Mouse (Mus musculus): ENCODE measurements at regions not wholly inside any gene's neighbourhood (a gene's known extent, or its start where the extent isn't known, plus 50 kb on each side); places are given as distances from the start of the nearest gene placed in this dataset.

DNA sequence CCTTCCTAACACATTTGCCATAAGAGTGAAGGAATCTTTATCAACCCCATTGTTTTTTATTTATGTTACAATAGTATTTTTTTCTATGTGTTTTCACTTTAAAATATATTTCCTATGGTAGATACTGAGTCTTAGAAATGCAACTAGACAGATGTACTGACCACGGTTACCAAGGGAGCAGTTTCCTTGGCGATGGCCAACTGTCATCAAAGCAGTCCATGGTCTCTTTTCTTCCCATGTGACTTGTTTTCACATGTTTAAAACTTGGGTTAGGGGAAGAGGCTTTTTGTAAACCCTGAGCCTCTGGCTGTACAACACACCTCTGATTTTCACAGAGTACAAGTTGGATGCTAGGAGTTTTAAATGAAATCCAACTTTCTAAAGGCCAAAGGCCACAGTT is 411.9 kb upstream of the Gm765 start:
- DNase-seq (ENCODE audit: low read depth, low spot score): no peak

DNA sequence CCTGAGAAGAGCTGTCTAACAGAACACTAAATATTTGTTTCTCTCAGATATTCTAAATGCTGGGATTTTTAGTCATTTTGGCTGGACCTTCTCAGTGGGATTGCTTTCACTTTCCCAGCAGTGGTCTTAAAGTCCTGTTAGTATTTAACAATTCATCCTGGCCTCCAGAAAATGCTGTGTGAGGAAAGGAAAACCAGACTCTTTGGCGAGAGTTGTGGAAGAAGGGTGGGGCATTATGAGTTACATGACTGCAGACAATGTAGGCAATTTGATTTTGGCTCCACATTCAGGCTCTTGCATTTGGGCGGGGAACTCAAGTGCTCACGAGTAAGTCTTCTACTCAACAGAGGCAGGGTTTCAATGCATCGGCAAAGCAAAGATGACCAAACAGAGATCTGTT is 406.1 kb upstream of the Gm765 start:
- no peak for DNase-seq (ENCODE audit: low read depth, low spot score)

GRCm38 (mm10) chr6:98746976-98747375 is 404.4 kb upstream of the Gm765 start:
- no peak for DNase-seq (ENCODE audit: low read depth, low spot score)

GRCm38 (mm10) chr6:98740447-98740846 is 397.9 kb upstream of the Gm765 start:
- DNase-seq (ENCODE audit: low read depth, low spot score): no peak

DNA sequence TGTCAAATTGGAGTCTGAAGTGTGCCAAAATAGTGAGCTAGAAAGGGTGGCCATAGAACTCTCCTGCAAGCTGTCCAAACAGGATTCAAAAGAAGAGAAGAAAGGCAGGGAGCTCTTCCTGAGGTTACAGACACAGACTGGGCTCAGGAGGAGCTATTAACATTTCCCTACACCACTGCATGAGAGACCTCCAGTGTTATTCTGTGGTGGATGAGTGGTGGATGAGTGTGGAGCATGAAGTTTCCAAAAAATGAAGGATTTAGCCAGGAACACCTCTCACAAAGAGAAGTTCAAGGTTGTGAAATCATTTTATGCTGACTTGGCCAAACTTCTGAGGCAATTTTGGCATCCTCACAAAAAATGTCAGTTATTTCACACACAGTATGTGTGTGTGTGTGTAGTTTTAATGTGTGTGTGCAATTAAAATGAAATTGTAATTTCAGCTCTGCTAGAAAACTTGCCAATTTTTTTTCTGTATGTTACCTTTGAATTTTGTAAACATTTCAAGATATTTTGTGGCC is 388.5 kb upstream of the Gm765 start:
- DNase-seq (ENCODE audit: low read depth, low spot score): no peak

GRCm38 (mm10) chr6:98726605-98727144 is 384.1 kb upstream of the Gm765 start:
- DNase-seq (ENCODE audit: low read depth, low spot score): no peak

DNA sequence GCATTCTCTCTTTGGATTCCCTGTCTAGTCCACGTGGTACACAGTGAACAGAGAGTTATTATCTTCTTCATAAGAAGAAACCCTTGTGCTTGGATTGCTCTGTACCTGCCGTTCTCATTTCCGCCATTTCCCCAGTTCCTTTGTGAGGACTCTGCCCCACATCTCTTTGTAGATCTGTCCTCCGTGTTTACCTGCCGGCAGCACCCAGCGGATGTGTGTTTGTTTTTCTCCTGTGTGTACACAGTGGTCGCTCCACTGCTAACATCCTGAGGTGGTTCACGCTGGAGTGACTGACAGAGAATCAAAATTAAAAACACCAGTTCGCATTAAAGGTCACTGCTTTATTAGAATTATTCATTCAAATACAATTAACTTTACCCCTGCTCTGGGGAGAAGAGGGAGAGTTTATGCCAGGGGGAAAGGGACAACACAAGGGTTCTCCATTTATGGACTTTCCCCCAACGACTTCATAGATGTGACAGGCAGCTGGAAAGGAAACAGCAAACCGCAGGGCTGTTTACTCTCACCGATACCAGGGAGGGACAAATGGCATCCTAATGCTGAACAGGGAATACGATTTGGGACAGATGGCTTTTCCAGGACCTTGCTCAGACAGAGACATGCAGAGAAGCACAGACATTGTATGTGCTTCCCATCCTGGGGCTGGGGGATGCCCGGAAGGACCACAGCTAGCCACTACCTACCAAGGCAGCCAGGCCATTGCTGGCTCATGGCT is 362.5 kb upstream of the Gm765 start:
- no peak for DNase-seq (ENCODE audit: low read depth, low spot score)

GRCm38 (mm10) chr6:98697571-98697970 is 355.0 kb upstream of the Gm765 start:
- no peak for DNase-seq (ENCODE audit: low read depth, low spot score)

GRCm38 (mm10) chr6:98693411-98693810 is 350.9 kb upstream of the Gm765 start:
- no peak for DNase-seq (ENCODE audit: low read depth, low spot score)

- DNase-seq (ENCODE audit: low read depth, low spot score): no peak
These were observed 347.6 kb upstream of the Gm765 start for GRCm38 (mm10) chr6:98690133-98690532.

DNA sequence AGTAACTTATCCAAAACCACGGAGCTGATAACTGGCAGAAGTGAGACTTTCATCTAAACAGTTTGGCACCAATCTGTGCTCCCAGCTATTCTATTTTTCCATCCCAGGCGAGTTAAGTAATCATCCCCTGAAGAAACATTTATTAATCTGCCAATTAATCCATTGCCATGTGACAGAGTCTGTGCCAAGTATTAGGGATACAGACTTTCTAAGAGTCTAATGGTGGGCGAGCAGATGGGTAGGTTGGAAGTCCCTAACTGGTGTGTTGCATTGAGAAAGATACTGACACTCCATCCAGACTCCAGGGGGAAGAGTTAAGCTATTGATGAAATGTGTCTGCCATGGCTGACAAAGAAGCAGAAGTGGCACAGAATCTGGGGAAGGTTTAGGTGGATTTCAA is 346.8 kb upstream of the Gm765 start:
- no peak for DNase-seq (ENCODE audit: low read depth, low spot score)

DNA sequence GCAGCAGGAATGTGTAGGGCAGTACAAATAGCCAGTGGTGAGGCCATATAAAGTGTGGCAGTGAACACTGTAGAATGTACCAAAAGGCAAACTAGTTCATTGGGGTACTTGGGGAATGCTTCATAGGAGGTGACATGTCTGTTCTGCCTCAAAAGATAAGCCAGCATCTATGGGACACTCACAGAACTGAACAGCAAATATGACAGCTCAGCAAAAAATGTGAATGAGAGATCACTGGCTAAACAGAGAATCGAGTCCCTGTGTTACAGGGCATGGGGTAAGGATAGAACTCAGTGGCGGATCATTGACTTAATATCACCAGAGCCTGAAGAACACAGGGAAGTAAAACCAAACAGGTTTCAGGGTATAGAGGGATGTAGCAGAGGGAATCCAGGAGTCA is 346.1 kb upstream of the Gm765 start:
- no peak for DNase-seq (ENCODE audit: low read depth, low spot score)

- no peak for DNase-seq (ENCODE audit: low read depth, low spot score)
These were observed 323.9 kb upstream of the Gm765 start for GRCm38 (mm10) chr6:98666388-98666989.

DNA sequence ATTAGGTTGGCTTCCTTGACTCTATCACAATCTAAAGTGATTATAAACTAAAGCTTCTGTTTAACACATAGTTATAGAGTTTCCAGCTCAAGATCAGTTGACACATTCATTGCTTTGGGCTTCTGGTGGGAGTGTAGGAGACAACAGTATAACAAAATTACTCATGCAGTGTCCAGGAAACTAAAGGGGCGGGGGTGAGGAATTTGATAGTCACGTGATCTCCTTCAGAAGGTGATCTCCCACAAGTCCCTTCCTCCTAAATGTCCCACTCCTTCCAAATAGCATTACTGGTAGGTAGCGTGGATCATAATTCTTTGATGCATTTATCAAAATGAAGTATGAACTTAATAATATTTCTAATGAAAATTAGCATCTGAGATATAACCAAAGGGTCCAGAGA is 309.3 kb upstream of the Gm765 start:
- DNase-seq (ENCODE audit: low read depth, low spot score): no peak

DNA sequence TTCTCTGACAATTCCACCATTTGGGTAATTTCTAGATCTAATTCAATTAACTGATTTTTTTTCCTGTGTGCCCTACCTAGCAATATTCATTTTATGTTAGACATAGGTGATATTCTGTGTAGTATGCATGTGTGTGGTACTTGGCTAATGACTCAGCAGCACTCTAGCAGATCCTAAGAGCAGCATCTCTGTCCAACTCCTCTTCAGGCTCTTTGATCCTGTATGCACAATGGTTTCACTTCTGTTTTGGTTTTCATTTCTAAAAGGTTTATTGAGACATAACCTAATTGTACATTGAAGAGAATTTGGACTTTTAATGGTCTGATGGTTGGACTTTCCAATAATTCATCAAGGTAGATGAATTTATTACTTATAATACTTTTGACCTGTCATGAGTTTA is 308.8 kb upstream of the Gm765 start:
- no peak for DNase-seq (ENCODE audit: low read depth, low spot score)

DNA sequence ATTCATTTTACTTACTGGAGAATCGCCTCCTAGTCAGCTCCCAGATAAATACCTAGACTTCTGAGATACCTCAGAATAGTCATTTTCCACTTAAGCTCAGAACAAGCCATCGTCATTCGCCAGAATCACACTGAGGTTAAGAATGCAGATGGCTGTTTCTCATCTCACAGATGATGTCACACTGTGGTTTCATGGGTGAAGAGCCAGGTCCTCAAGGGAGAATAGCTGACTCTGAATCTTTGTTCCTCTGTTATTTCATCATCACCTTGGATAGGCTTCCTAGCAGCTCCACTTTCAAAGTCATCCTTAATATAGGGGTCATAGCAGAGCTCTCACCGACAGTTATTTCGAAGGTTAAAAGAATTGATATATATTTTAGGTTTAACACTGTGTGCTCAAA is 297.8 kb upstream of the Gm765 start:
- DNase-seq (ENCODE audit: low read depth, low spot score): no peak

DNA sequence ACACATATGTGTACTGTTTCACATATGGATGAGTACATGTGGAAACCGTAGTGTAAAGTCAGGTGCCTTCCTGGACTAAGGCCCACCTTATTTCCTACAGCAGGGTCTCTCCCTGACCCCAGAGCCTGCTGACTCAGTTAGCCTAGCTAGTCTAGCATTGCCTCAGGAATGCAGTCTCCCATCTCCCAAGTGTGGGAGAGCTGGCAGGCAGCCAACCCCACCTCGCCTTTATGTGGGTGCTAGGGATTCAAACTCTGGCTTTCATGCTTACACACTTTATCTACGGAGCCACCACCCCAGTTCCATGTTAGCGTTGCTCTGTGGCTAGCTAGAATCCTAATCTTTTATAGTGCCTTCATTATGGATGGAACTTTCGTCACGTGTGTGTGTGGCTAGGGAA is 293.3 kb upstream of the Gm765 start:
- DNase-seq (ENCODE audit: low read depth, low spot score): no peak

- no peak for DNase-seq (ENCODE audit: low read depth, low spot score)
These were observed 289.9 kb upstream of the Gm765 start for GRCm38 (mm10) chr6:98632278-98633063.

DNA sequence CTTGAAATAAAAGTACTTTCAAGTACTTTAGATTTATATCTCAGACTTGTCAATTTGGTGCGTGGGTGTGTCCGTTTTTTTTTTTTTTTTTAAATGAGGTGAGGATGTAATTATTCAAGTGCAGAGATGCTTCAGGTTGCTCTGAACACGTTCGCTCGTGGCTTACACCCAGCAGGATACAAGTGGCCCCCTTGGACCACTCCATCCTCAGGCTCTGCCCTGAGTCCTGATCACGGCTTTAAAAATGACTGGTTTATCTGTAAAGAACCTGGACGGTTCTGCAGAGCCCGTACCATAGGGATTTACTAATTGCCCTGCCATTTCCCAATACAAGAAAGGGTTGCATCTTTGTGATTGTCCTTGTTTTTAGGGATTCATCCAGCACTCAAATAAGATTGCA is 288.7 kb upstream of the Gm765 start:
- no peak for DNase-seq (ENCODE audit: low read depth, low spot score)

DNA sequence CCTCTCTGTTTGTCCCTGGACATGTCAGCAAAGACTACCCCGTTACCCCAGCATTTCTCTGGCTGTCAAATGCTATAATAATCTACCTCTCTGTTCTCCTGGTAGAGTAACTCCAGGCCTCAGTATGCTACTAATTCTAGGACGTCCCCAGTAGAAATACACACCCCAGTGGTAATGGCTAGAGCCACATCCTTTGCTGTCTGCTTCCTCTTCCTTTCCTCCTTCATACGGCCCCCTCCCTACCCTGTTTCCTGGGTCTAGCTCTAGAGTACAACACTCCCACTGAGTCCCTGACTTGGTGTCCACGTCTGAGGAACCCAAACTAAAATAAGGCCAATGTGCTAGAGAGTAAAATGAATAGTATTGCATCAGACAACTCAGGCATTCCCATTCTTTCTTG is 287.1 kb upstream of the Gm765 start:
- no peak for DNase-seq (ENCODE audit: low read depth, low spot score)

DNA sequence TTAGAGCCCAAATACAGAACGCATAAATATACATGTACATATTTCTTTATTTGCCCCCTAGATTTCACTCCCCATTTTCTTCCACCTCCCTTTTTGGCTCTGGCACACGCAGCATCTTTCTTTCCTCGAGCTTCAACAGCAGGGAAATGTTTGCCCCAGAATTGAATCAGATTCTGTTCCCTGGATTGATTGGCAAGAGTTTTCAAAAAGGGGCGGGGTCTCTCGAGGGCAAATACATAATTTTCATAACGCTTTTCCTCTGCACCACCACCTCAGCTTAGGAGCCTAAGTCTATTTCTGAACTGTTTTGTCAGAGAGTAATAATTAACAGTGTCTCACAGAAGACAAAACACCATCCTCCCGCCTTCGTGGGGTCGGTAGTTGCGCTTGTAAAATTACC is 283.9 kb upstream of the Gm765 start:
- no peak for DNase-seq (ENCODE audit: low read depth, low spot score)

DNA sequence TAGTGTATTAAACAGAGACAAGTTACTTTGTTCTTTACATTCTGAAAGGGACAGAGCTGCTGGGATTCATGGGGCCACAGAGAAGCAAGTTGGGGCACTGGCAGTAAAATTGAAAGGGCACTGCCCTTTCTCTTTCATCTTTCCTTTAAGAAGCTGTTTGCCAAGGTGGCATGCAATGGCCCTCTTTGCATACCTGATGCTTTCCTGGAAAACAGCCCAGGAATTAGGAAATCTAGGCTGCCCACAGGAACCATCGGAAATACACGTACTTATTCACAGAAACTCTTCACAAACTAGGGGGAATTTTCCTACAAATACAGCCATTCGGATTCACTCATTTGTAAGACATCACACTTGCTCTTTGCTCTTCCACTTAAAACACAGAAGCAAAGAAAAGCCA is 278.3 kb upstream of the Gm765 start:
- DNase-seq (ENCODE audit: low read depth, low spot score): no peak

Data from embryo, embryonic 11.5 days (tissue).